ENCODE assay signal across 15 mouse cellular contexts in genomic region chr9:116438580-116438979, GRCm38 (mm10).
"Had no signal": no experiment of that assay in that cellular context is flagged by ENCODE, and none has a peak within 500 bp of the region (broad histone marks: within the 10 kb centered on the region; RNA-seq: fewer than 3 reads in every experiment).

No protein-coding gene starts in this region.

- DNase-seq: liver, embryonic 13.5 days; liver, postnatal 0 days; lung, adult 2 months; lung, postnatal 14 days; lung, postnatal 36 days; retina, postnatal 1 day; right cerebral cortex, adult 18-20 months; right cerebral cortex, postnatal 25 days; right cerebral cortex, postnatal 4 days; spleen, adult 18-20 months; thymus, postnatal 14 days; thymus, postnatal 36 days had no signal

- ATAC-seq: liver, postnatal 0 days; lung, postnatal 0 days; midbrain, embryonic 13.5 days; midbrain, embryonic 15.5 days had no signal
